Comparison of ENCODE assay signal across 11 mouse cellular contexts in genomic region chr12:108098201-108098980, GRCm38 (mm10).
DNase-seq lines count a peak whose midpoint lies in the region; ATAC-seq and TF ChIP-seq lines count a peak whose summit lies in the region.
"Had no signal": no experiment of that assay in that cellular context is flagged by ENCODE, and none has a peak within 500 bp of the region (broad histone marks: within the 10 kb centered on the region; RNA-seq: fewer than 3 reads in every experiment).

No protein-coding gene starts in this region.

- ATAC-seq in forebrain, embryonic 13.5 days: no peak
- ATAC-seq in forebrain, embryonic 15.5 days (replicated peaks): no peak
- ATAC-seq in midbrain, postnatal 0 days (ENCODE audit: low FRiP score): 0 out of 2 replicates have a peak, but pooled peaks have one; percentile 20
- ATAC-seq in midbrain, embryonic 11.5 days (ENCODE audit: low FRiP score): no peak
- no peak for ATAC-seq in erythroblast, adult 5-6 weeks (replicated peaks; ENCODE audit: low FRiP score, poor library complexity, severe bottlenecking)

- no peaks in the 10 kb centered on the region for H3K27me3 ChIP-seq in forebrain, embryonic 13.5 days
- H3K27me3 ChIP-seq in forebrain, embryonic 15.5 days: no peaks in the 10 kb centered on the region
- H3K27me3 ChIP-seq in midbrain, postnatal 0 days (ENCODE audit: insufficient read depth, low read length): no peaks in the 10 kb centered on the region
- no peaks in the 10 kb centered on the region for H3K27me3 ChIP-seq in midbrain, embryonic 11.5 days (ENCODE audit: control insufficient read depth, insufficient read depth, low read length)

- no peaks in the 10 kb centered on the region for H3K9me3 ChIP-seq in forebrain, embryonic 13.5 days (replicated peaks)
- H3K9me3 ChIP-seq in forebrain, embryonic 15.5 days: no peaks in the 10 kb centered on the region
- H3K9me3 ChIP-seq in midbrain, postnatal 0 days (ENCODE audit: low read length): no peaks in the 10 kb centered on the region
- no peaks in the 10 kb centered on the region for H3K9me3 ChIP-seq in midbrain, embryonic 11.5 days (ENCODE audit: control insufficient read depth, low read length)

- DNase-seq in midbrain, postnatal 0 days (ENCODE audit: low spot score): no peak
- no peak for DNase-seq in midbrain, embryonic 11.5 days (ENCODE audit: low spot score, missing footprints)
- DNase-seq in fat pad, adult 2 months (ENCODE audit: extremely low read depth, low read depth, low spot score): peak; percentile 13
- DNase-seq in thymus, postnatal 25 days: peak; percentile 36
- DNase-seq in urinary bladder, adult 18-20 months (ENCODE audit: low spot score in 2 of 2): no peak
- DNase-seq: heart, postnatal 4 days; lung, postnatal 36 days had no signal

- no peak for TF ChIP-seq CTCF in midbrain, postnatal 0 days (IDR thresholded peaks at IDR 0.05)

- no peak overlapping the region for H3K9ac ChIP-seq in forebrain, embryonic 13.5 days
- H3K9ac ChIP-seq in forebrain, embryonic 15.5 days (replicated peaks): no peak overlapping the region
- no peak overlapping the region for H3K9ac ChIP-seq in midbrain, postnatal 0 days (replicated peaks; ENCODE audit: low read length, poor library complexity, severe bottlenecking)
- no peak overlapping the region for H3K9ac ChIP-seq in midbrain, embryonic 11.5 days (ENCODE audit: low read length)

- H3K4me3 ChIP-seq in forebrain, embryonic 13.5 days: no peak overlapping the region
- H3K4me3 ChIP-seq in forebrain, embryonic 15.5 days: no peak overlapping the region
- no peak overlapping the region for H3K4me3 ChIP-seq in midbrain, postnatal 0 days (ENCODE audit: low read depth, low read length)
- no peak overlapping the region for H3K4me3 ChIP-seq in midbrain, embryonic 11.5 days (ENCODE audit: low read depth, low read length)

- no peak overlapping the region for H3K4me2 ChIP-seq in forebrain, embryonic 13.5 days
- no peak overlapping the region for H3K4me2 ChIP-seq in forebrain, embryonic 15.5 days (replicated peaks)
- no peak overlapping the region for H3K4me2 ChIP-seq in midbrain, postnatal 0 days (ENCODE audit: low read depth, low read length, poor library complexity, severe bottlenecking)
- no peak overlapping the region for H3K4me2 ChIP-seq in midbrain, embryonic 11.5 days

- H3K36me3 ChIP-seq in forebrain, embryonic 13.5 days (ENCODE audit: poor library complexity, severe bottlenecking): no peaks in the 10 kb centered on the region
- no peaks in the 10 kb centered on the region for H3K36me3 ChIP-seq in forebrain, embryonic 15.5 days
- no peaks in the 10 kb centered on the region for H3K36me3 ChIP-seq in midbrain, postnatal 0 days (ENCODE audit: insufficient read depth, low read length)
- no peaks in the 10 kb centered on the region for H3K36me3 ChIP-seq in midbrain, embryonic 11.5 days (ENCODE audit: control insufficient read depth, insufficient read depth, low read length)

- WGBS in forebrain, embryonic 13.5 days: 68% methylated on average over 18 of the region's 18 CpGs
- WGBS in forebrain, embryonic 15.5 days: 58% methylated on average over 18 of the region's 18 CpGs
- 57% methylated on average over 18 of the region's 18 CpGs for WGBS in midbrain, postnatal 0 days
- WGBS in midbrain, embryonic 11.5 days: 71% methylated on average over 18 of the region's 18 CpGs

- H3K4me1 ChIP-seq in forebrain, embryonic 13.5 days: 0 out of 2 replicates have a peak, but pooled peaks cover 6% of the 10 kb centered on the region
- peaks cover 4% of the 10 kb centered on the region; the same call in 1 of the 2 replicates for H3K4me1 ChIP-seq in forebrain, embryonic 15.5 days
- no peaks in the 10 kb centered on the region for H3K4me1 ChIP-seq in midbrain, postnatal 0 days (ENCODE audit: insufficient read depth, low read length)
- H3K4me1 ChIP-seq in midbrain, embryonic 11.5 days (ENCODE audit: control insufficient read depth, insufficient read depth, low read length): no peaks in the 10 kb centered on the region

- H3K27ac ChIP-seq in forebrain, embryonic 13.5 days: peak overlapping the region; percentile 14; the same call in 1 of the 2 replicates
- H3K27ac ChIP-seq in forebrain, embryonic 15.5 days (replicated peaks): no peak overlapping the region
- no peak overlapping the region for H3K27ac ChIP-seq in midbrain, postnatal 0 days (ENCODE audit: low read depth, low read length)
- no peak overlapping the region for H3K27ac ChIP-seq in midbrain, embryonic 11.5 days (ENCODE audit: low read depth, low read length)
- H3K27ac ChIP-seq: kidney, postnatal 0 days had no signal

Comparison
In these comparisons a context has a peak if more than half of its experiments do, and no peak if none do; other contexts are left out.
1. DNase-seq: peak in fat pad, adult 2 months (single experiment) and thymus, postnatal 25 days (single experiment); none in midbrain, postnatal 0 days (single experiment), midbrain, embryonic 11.5 days (single experiment) and urinary bladder, adult 18-20 months (0 of 2).